Mouse (Mus musculus): ENCODE measurements around the gene Cib2. TPM values are rescaled to one million over a fixed set of nuclear protein-coding genes. Genes with fewer than 3 reads are reported as not detected.

Cib2 gene
- polyA plus RNA-seq, 1 experiment: 9.7 TPM

DNA sequence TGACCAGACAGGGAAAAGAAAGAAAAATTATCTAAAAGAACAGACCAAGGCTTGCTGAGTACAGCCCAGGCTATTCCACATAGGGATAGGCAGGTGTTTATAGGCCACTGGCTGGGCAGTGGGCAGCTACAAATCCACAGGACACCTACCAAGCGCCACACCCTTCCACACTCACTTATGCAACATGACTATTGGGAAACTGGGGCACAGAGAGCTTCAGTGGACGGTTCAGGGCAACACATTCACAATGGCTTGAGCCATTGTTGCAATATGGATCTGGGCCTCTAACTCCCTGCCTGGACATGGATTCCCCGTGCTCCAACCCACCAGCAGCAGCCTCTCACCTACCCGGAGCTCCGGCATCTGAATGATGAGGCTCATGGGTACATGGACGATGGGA, 10.6 kb downstream of the Cib2 start:
- DNase-seq: no peak
- WGBS: 86% methylated on average over 6 of the region's 6 CpGs
- TF ChIP-seq POLR2A (IDR thresholded peaks at IDR 0.05; ENCODE audit: borderline replicate concordance, extremely low read depth, low read depth, low read length) (no peak), CTCF (IDR thresholded peaks at IDR 0.05; ENCODE audit: insufficient read depth, low read length) (no peak)

DNA sequence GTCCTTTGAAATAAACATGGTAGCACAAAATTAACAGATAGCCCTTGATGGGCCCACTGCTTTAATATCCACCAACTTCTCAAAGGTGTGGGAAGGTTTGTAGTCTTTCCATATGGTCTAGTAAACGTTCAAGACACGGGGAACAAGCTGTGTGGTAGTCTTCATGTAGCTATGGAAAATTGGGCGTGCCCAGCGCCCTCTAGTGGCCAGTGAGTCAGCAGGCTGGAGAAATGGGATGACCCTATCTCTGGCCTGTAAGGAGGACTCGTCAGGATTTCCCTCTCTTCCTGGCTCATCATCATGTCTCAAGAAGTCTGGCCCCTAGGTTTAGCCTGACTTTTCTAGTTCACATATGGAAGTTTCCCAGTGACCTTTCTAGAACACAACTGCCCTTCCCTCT, 12.5 kb downstream of the Cib2 start:
- H3K4me1 ChIP-seq (ENCODE audit: control insufficient read depth, insufficient read depth, low read length): no peaks in the 10 kb centered on the region
- peak; percentile 59 for DNase-seq
- TF ChIP-seq CTCF (IDR thresholded peaks at IDR 0.05; ENCODE audit: insufficient read depth, low read length) (peak; percentile 84), POLR2A (IDR thresholded peaks at IDR 0.05; ENCODE audit: borderline replicate concordance, extremely low read depth, low read depth, low read length) (no peak)
- WGBS: 17% methylated on average over 5 of the region's 5 CpGs
- no peak overlapping the region for H3K4me3 ChIP-seq (replicated peaks; ENCODE audit: extremely low read depth, low read depth, low read length)

More for the DNA sequence above, 10.6 kb downstream of the Cib2 start:
- no peaks in the 10 kb centered on the region for H3K4me1 ChIP-seq (ENCODE audit: control insufficient read depth, insufficient read depth, low read length)
- H3K4me3 ChIP-seq (replicated peaks; ENCODE audit: extremely low read depth, low read depth, low read length): no peak overlapping the region

DNA sequence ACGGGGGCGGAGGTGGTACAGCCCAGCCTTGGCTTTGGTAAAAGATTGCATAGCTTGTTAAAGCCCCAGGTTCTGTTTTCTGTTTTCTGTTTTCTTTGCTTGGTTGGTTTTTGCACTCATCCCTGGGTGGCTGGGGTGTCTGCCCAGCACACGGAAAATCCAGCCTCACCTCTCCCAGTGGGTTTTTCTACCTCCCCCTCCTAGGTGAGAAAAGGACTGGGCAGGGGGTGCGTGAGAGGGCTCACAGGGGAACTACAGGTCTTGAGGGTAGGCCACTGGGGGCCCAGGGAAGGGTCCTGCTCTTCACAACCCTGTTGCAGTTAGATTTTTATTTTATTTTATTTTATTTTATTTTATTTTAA, 15.1 kb downstream of the Cib2 start:
- TF ChIP-seq CTCF (IDR thresholded peaks at IDR 0.05; ENCODE audit: insufficient read depth, low read length) (no peak), POLR2A (IDR thresholded peaks at IDR 0.05; ENCODE audit: borderline replicate concordance, extremely low read depth, low read depth, low read length) (no peak)
- DNase-seq: no peak
- Histone ChIP-seq H3K4me1 (ENCODE audit: control insufficient read depth, insufficient read depth, low read length) (no peaks in the 10 kb centered on the region), H3K4me3 (replicated peaks; ENCODE audit: extremely low read depth, low read depth, low read length) (no peak overlapping the region)
- WGBS: 90% methylated on average over 4 of the region's 4 CpGs

DNA sequence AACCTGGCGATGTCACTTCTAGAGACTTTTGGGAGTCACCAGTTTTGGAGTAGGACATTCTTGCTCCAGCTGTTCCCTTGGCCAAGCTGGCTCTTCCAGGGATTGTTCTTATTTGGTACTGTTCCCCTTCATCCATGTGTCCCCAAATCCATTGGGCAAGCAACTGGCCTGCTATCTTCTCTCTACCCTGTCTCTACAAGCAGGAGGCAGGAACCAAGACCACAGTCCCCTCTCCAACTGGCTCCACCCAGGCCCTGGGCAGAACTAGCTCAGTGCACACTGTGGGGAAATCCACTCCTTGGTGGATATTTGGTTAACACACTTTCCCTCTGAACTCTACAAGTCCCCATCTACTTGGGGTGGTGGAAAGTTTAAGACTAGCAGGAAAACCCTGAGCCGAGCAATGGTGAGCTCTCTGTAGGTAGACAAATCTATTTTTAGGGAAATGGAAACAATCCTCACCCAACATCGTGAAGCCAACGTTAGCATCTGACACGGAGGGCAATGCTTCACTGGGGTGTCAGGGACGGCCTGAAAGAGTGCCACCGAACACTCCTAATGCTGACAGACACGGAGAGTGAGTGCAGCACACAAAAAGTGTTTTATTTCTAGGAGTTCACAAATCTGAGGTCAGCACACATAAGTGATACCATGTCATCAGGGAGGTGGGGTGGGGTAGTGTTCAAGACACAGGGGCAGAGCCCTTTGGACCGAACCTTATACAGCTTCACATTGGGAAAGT, 15.6 kb downstream of the Cib2 start:
- Histone ChIP-seq H3K4me3 (replicated peaks; ENCODE audit: extremely low read depth, low read depth, low read length) (no peak overlapping the region), H3K4me1 (ENCODE audit: control insufficient read depth, insufficient read depth, low read length) (no peaks in the 10 kb centered on the region)
- TF ChIP-seq POLR2A (IDR thresholded peaks at IDR 0.05; ENCODE audit: borderline replicate concordance, extremely low read depth, low read depth, low read length) (no peak), CTCF (IDR thresholded peaks at IDR 0.05; ENCODE audit: insufficient read depth, low read length) (no peak)
- DNase-seq: no peak
- 76% methylated on average over 9 of the region's 9 CpGs for WGBS

DNA sequence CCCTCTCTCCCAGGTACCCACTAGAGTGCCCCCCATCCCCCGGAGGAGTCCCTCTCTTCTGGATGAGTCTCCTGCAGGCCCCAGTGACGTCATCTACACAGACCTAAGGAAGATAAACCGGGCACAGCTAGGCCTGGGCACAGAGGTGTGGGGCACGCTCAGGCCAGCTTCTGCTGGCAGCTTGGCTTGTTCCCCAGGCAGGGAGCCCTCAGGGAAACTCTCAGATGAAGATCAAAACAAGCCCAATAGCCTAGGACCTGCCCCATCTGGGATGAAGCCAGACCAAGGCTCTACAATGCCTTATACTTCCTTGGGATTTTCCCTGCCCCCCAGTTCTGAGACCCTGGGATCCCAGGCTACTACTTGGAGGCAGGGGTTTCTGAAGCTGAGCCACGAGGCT, 19.2 kb downstream of the Cib2 start:
- TF ChIP-seq POLR2A (IDR thresholded peaks at IDR 0.05; ENCODE audit: borderline replicate concordance, extremely low read depth, low read depth, low read length) (no peak), CTCF (IDR thresholded peaks at IDR 0.05; ENCODE audit: insufficient read depth, low read length) (no peak)
- Histone ChIP-seq H3K4me1 (ENCODE audit: control insufficient read depth, insufficient read depth, low read length) (no peaks in the 10 kb centered on the region), H3K4me3 (replicated peaks; ENCODE audit: extremely low read depth, low read depth, low read length) (no peak overlapping the region)
- WGBS: 62% methylated on average over 5 of the region's 5 CpGs
- DNase-seq: no peak

DNA sequence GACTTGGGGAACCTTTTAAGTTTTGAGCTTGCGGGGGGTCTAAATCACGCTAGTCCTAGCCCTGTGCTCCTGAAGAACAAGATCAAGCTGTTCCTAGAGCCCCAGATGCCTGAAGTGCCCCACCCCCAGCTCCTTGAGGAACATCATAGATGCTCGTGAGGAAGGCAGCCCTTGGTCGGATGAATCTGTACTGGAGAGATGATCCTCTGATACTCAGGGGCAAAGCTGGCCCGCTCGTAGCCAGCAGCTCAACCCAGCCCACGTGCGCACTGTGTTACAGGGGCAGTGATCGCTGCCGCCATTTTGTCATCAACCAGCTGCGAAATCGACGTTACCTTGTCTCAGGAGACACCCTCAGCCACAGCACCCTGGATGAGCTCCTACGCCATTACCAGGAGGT, 21.3 kb downstream of the Cib2 start, which contains the start of gene Sh2d7:
Gene Sh2d7, plus strand, starts transcription at position 301 of the 400 bp plus-strand sequence.
- WGBS: 92% methylated on average over 14 of the region's 14 CpGs
- Histone ChIP-seq H3K4me1 (ENCODE audit: control insufficient read depth, insufficient read depth, low read length) (no peaks in the 10 kb centered on the region), H3K4me3 (replicated peaks; ENCODE audit: extremely low read depth, low read depth, low read length) (no peak within 1 kb of the TSS)
- no peak for DNase-seq
- no peak for TF ChIP-seq POLR2A (IDR thresholded peaks at IDR 0.05; ENCODE audit: borderline replicate concordance, extremely low read depth, low read depth, low read length)
- no peak for TF ChIP-seq CTCF (IDR thresholded peaks at IDR 0.05; ENCODE audit: insufficient read depth, low read length)

DNA sequence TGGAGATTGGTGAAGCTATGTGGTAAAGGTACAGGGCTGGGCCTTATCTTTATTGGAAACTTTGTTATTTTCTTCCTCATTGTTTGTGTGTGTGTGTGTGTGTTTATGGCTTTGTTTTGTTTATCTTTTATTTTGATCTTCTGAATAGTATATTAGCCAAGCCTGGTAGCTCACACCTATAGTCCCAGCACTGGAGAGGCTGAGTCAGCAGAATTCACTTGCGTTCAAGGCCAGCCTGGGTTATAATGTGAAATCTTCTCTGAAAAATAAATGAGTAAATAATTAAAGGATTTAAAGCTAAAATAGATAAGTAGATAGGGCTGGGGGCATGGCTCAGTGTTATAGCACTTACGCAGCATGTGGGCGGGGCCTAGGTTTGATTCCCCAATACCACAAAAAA, 21.8 kb downstream of the Cib2 start:
- H3K4me1 ChIP-seq (ENCODE audit: control insufficient read depth, insufficient read depth, low read length): no peaks in the 10 kb centered on the region
- 95% methylated on average over 3 of the region's 3 CpGs for WGBS
- TF ChIP-seq CTCF (IDR thresholded peaks at IDR 0.05; ENCODE audit: insufficient read depth, low read length): no peak
- no peak for TF ChIP-seq POLR2A (IDR thresholded peaks at IDR 0.05; ENCODE audit: borderline replicate concordance, extremely low read depth, low read depth, low read length)
- H3K4me3 ChIP-seq (replicated peaks; ENCODE audit: extremely low read depth, low read depth, low read length): no peak overlapping the region
- DNase-seq: no peak

DNA sequence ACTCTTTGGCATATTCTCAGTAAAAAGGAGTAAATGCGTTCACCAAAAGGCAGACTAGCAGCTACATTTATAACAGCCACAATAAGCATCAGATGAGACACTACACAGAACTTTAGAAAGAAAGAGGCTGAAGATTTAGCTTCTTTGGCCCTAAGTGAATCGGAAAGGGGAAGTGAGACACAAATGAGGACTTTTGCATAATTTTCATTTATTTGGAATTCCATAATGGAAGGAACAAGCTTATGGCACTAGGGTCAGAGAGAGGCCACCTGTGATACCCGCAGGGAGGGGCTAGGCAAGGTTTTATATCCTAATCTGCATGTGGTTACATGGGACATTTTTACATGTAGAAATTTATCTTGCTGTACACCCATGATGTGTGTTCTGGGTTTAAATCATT, 22.5 kb downstream of the Cib2 start:
- Histone ChIP-seq H3K4me3 (replicated peaks; ENCODE audit: extremely low read depth, low read depth, low read length) (no peak overlapping the region), H3K4me1 (ENCODE audit: control insufficient read depth, insufficient read depth, low read length) (no peaks in the 10 kb centered on the region)
- TF ChIP-seq CTCF (IDR thresholded peaks at IDR 0.05; ENCODE audit: insufficient read depth, low read length) (no peak), POLR2A (IDR thresholded peaks at IDR 0.05; ENCODE audit: borderline replicate concordance, extremely low read depth, low read depth, low read length) (no peak)
- 74% methylated on average over 3 of the region's 3 CpGs for WGBS
- no peak for DNase-seq

DNA sequence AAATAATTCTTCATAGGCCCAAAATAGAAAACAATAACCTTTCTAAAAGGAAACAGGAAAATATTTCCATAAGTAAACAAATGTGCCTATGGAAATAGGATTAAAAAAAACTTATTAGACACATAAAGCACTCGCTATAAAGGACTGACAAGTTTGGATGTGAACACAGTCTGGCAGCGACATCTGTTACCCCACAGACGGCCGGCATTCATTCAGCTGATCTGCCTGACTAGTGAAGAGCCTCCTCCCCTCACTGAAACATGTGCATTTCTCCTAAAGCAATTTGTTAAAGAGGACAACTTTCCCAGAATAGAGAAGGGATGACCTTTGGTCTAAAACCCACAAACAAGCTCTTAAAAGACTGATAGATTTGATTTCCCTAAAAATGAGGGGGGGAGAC, 23.0 kb downstream of the Cib2 start:
- DNase-seq: no peak
- Histone ChIP-seq H3K4me3 (replicated peaks; ENCODE audit: extremely low read depth, low read depth, low read length) (no peak overlapping the region), H3K4me1 (ENCODE audit: control insufficient read depth, insufficient read depth, low read length) (no peaks in the 10 kb centered on the region)
- WGBS: 35% methylated on average over 4 of the region's 4 CpGs
- no peak for TF ChIP-seq CTCF (IDR thresholded peaks at IDR 0.05; ENCODE audit: insufficient read depth, low read length)

DNA sequence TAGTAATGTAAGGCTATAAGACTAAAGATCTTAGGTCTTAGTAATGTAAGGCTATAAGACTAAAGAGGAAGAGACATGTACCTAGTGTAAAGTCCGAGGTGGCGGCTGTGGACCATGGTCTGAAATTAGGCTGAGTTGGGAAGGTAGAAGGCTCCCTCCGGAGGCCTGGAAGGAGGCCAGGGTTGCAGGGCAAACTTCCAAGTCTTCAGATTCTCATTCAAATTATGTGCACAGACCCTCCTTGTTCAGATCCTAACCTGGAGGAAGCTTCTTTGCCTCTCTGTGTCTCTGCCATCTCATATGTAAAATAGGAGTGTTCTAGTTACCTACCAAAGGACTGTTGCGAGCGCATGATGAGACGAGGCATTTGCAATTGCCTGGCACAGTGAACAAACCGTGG, 23.8 kb downstream of the Cib2 start:
- Histone ChIP-seq H3K4me3 (replicated peaks; ENCODE audit: extremely low read depth, low read depth, low read length) (no peak overlapping the region), H3K4me1 (ENCODE audit: control insufficient read depth, insufficient read depth, low read length) (no peaks in the 10 kb centered on the region)
- no peak for DNase-seq
- 75% methylated on average over 7 of the region's 7 CpGs for WGBS
- TF ChIP-seq POLR2A (IDR thresholded peaks at IDR 0.05; ENCODE audit: borderline replicate concordance, extremely low read depth, low read depth, low read length) (no peak), CTCF (IDR thresholded peaks at IDR 0.05; ENCODE audit: insufficient read depth, low read length) (no peak)
